Mouse (Mus musculus) kidney, embryonic 16.5 days (tissue): ENCODE measurements at regions not wholly inside any gene's neighbourhood (a gene's known extent, or its start where the extent isn't known, plus 50 kb on each side); places are given as distances from the start of the nearest gene placed in this dataset.

ENCODE experiments used
- ATAC-seq: fragments of 200-750 bp; cut with Nextera tagmentation; 2 replicates; pipeline ENCODE4 v1.8.0; 2017; ENCODE audit warnings: moderate TSS enrichment; ENCODE audit not compliant: low FRiP score, low TSS enrichment
- H3K27ac ChIP-seq: fragments of 300-500 bp; sonication (generic); 2 replicates; pipeline ENCODE4 v1.5.1; 2014; ENCODE audit warnings: low read length
- H3K27me3 ChIP-seq: fragments of 300-500 bp; sonication (generic); 2 replicates; pipeline ENCODE4 v1.6.1; 2014; ENCODE audit warnings: low read length, control low read depth, mixed read lengths; ENCODE audit not compliant: insufficient read depth
- H3K36me3 ChIP-seq: fragments of 300-500 bp; sonication (generic); 2 replicates; pipeline ENCODE4 v1.6.1; 2014; ENCODE audit warnings: low read length, control low read depth, mixed read lengths; ENCODE audit not compliant: insufficient read depth
- H3K4me1 ChIP-seq: fragments of 300-500 bp; sonication (generic); 2 replicates; pipeline ENCODE4 v1.6.1; 2014; ENCODE audit warnings: low read length, control low read depth, mixed read lengths; ENCODE audit not compliant: insufficient read depth
- H3K4me2 ChIP-seq: fragments of 300-500 bp; sonication (generic); replicated peaks from 2 replicates; pipeline ENCODE4 v1.6.1; 2014; ENCODE audit warnings: low read depth, low read length
- H3K4me3 ChIP-seq: fragments of 300-500 bp; sonication (generic); 2 replicates; pipeline ENCODE4 v1.5.1; 2014; ENCODE audit warnings: mild to moderate bottlenecking, low read length
- H3K9ac ChIP-seq: fragments of 300-500 bp; sonication (generic); replicated peaks from 2 replicates; pipeline ENCODE4 v1.6.1; 2014; ENCODE audit warnings: low read length
- H3K9me3 ChIP-seq: fragments of 300-500 bp; sonication (generic); 2 replicates; pipeline ENCODE4 v1.6.1; 2016; ENCODE audit warnings: low read length, control low read depth
- WGBS: fragments of 180-500 bp; shearing (Covaris S2); extraction: QIAGEN DNeasy Blood & Tissue Kit; methylation state at CpG from one replicate; pipeline ENCODE4 v1.1.7; 2014; 5-methylcytosine and 5-hydroxymethylcytosine counted together

DNA sequence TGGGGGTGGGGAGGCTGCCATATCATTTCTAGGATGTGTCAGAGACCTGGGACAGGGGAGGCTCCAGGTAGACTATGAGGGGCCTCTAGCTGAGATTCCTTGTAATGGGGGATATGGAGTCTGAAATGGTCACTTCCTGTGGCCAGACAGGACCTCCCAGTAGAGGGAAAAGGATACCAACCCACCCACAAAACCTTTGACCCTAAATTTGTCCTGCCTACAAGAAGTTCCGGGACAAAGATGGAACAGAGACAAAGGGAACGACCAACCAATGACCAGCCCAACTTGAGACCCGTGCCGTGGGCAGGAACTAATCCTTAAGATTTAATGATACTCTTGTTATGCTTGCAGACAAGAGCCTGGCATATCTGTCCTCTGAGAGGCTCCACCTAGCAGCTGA, 107.0 kb upstream of the Adgrf1 start:
- Histone ChIP-seq H3K4me2 (no peak overlapping the region), H3K4me3 (no peak overlapping the region), H3K27me3 (no peaks in the 10 kb centered on the region), H3K9ac (no peak overlapping the region), H3K4me1 (peaks cover 12% of the 10 kb centered on the region), H3K9me3 (no peaks in the 10 kb centered on the region), H3K36me3 (no peaks in the 10 kb centered on the region), H3K27ac (no peak overlapping the region)
- no peak for ATAC-seq
- WGBS, result 79% methylated on average over 4 of the region's 4 CpGs

DNA sequence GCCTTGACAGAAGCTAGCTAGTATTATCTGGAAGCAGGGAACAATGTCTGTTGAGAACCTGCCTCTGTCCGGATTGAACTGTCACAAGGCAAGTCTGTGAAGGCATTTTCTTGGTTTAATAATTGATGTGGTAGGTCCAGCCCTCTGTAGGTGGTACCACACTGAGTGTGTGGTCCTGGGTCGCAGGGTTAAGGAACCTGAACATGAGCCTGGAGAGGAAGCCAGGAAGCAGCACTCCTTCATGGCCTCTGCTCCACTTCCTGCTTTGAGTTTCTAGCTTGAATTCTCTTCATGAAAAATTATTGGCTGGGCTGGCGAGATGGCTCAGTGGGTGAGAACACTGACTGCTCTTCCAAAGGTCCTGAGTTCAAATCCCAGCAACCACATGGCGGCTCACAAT, 104.0 kb upstream of the Adgrf1 start:
- Histone ChIP-seq H3K4me1 (0 out of 2 replicates have a peak, but pooled peaks cover 2% of the 10 kb centered on the region), H3K4me3 (no peak overlapping the region), H3K4me2 (no peak overlapping the region), H3K9ac (no peak overlapping the region), H3K27ac (no peak overlapping the region), H3K9me3 (no peaks in the 10 kb centered on the region), H3K27me3 (no peaks in the 10 kb centered on the region), H3K36me3 (no peaks in the 10 kb centered on the region)
- ATAC-seq, result peak; percentile 86
- 55% methylated on average over 4 of the region's 4 CpGs for WGBS

DNA sequence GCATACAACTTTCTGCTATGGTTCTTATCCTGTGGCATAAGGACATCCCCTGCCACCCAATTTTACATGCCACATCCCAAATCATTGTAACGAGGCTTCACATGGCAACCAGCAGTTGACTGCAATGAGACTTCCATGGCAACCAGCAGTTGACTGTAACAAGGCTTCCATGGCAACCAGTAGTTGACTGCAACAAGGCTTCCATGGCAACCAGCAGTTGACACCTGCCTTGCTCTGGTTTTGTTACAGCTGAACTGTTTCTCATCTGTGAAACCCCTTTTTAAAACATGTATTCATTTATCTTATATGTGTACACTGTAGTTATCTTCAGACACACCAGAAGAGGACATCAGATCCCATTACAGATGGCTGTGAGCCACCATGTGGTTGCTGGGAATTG, 100.7 kb upstream of the Adgrf1 start:
- Histone ChIP-seq H3K36me3 (no peaks in the 10 kb centered on the region), H3K4me3 (no peak overlapping the region), H3K27me3 (no peaks in the 10 kb centered on the region), H3K9me3 (no peaks in the 10 kb centered on the region), H3K9ac (no peak overlapping the region), H3K27ac (no peak overlapping the region), H3K4me2 (no peak overlapping the region), H3K4me1 (peaks cover 7% of the 10 kb centered on the region; the same call in 1 of the 2 replicates)
- 90% methylated on average over 1 of the region's 1 CpGs for WGBS
- no peak for ATAC-seq

DNA sequence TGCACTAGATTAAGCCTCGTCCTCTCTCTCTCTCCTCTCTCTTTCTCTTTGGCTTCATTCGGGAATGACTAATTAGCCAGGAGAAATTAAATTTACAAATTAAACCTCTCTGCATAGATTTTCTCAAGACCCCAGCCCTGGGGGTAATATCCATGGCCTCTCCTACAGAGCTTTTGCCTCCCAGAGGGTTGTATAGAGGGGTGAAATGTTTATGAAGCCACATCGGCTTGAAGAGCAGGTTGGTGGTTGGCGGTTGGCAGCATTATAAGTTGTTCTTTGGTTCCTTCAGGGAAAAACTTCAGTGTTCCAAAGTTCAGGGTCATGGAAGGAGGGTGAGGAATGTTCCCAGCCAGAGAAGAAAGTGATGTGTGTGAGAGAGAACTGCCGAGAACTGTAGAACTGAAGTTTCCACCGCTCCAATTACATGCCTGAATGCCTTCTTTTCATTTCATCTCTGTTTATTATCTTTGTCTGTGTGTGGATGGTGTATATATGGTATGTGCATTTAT, 97.4 kb upstream of the Adgrf1 start:
- Histone ChIP-seq H3K27ac (no peak overlapping the region), H3K36me3 (no peaks in the 10 kb centered on the region), H3K9ac (no peak overlapping the region), H3K27me3 (no peaks in the 10 kb centered on the region), H3K9me3 (no peaks in the 10 kb centered on the region), H3K4me3 (no peak overlapping the region), H3K4me2 (no peak overlapping the region), H3K4me1 (peaks cover 9% of the 10 kb centered on the region; the same call in 1 of the 2 replicates)
- no peak for ATAC-seq
- 54% methylated on average over 6 of the region's 6 CpGs for WGBS

DNA sequence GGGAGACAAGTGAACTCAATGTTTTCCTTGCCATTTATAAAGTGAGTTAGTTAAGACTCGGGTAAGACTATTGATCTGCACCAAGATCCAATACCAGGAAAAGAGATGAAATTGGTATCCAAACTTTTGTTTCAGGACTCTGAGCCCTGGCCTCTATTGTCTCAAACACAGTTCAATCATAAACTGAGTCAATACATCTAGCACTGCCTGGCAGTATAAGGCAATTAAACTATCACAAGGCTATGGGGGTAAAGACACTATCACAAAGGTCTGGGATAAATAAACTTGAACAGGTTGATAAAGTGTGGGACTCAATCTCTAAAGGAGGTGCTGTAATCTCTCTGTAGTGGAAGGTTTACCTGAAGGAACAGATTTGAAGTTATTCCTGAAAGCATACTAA, 95.3 kb upstream of the Adgrf1 start:
- no peak overlapping the region for H3K27ac ChIP-seq
- no peaks in the 10 kb centered on the region for H3K36me3 ChIP-seq
- 83% methylated on average over 1 of the region's 1 CpGs for WGBS
- no peak overlapping the region for H3K9ac ChIP-seq
- no peak overlapping the region for H3K4me3 ChIP-seq
- H3K9me3 ChIP-seq, result no peaks in the 10 kb centered on the region
- no peak for ATAC-seq
- H3K27me3 ChIP-seq, result no peaks in the 10 kb centered on the region
- peaks cover 9% of the 10 kb centered on the region; the same call in 1 of the 2 replicates for H3K4me1 ChIP-seq
- H3K4me2 ChIP-seq, result no peak overlapping the region

DNA sequence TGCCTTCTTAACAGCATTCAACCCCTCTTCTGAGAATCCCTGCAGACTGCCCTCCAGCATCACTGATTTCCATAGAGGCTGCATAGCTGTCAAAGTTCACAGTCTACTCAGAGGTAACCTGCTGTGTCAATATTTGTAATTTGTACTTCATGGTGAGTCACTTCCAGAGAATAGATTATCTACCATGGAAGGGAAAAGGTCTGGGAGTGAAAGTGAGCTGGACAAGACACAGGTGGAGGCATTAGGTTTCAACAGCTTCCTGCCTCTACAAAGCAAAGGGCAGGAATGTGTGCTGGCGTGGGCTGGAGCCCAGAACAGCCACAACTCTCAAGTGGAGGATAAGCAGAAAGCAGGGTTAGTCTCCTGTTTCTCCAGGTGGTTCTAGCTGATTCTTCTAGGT, 92.9 kb upstream of the Adgrf1 start:
- H3K4me3 ChIP-seq, result no peak overlapping the region
- H3K9ac ChIP-seq, result no peak overlapping the region
- WGBS, result 24% methylated on average over 1 of the region's 1 CpGs
- H3K27me3 ChIP-seq, result no peaks in the 10 kb centered on the region
- no peaks in the 10 kb centered on the region for H3K36me3 ChIP-seq
- no peaks in the 10 kb centered on the region for H3K9me3 ChIP-seq
- H3K4me1 ChIP-seq, result peaks cover 9% of the 10 kb centered on the region; the same call in 1 of the 2 replicates
- H3K27ac ChIP-seq, result no peak overlapping the region
- ATAC-seq, result no peak
- H3K4me2 ChIP-seq, result no peak overlapping the region

DNA sequence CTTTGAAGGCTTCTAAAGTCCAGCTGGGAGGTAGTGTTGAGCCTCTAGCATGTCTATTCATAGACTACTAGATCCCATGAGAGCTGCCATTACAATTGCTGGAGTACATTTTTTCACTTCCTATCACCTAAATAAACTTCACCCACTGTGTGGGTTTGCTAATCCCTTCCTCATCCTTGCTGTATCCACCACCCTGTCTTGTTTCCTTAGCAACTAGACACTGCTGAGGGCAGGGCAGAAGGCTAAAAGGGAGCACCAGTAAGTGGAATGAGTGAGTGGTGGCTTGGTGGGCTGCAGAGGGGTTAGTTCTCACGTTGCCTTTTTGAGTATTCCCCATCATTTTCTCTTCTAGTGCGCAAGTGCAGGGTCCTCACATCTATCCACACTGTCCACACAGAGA, 80.1 kb upstream of the Adgrf1 start:
- Histone ChIP-seq H3K9ac (no peak overlapping the region), H3K27me3 (no peaks in the 10 kb centered on the region), H3K4me3 (no peak overlapping the region), H3K36me3 (no peaks in the 10 kb centered on the region), H3K4me2 (no peak overlapping the region), H3K9me3 (no peaks in the 10 kb centered on the region), H3K27ac (no peak overlapping the region), H3K4me1 (no peaks in the 10 kb centered on the region)
- no peak for ATAC-seq
- 76% methylated on average over 2 of the region's 2 CpGs for WGBS

DNA sequence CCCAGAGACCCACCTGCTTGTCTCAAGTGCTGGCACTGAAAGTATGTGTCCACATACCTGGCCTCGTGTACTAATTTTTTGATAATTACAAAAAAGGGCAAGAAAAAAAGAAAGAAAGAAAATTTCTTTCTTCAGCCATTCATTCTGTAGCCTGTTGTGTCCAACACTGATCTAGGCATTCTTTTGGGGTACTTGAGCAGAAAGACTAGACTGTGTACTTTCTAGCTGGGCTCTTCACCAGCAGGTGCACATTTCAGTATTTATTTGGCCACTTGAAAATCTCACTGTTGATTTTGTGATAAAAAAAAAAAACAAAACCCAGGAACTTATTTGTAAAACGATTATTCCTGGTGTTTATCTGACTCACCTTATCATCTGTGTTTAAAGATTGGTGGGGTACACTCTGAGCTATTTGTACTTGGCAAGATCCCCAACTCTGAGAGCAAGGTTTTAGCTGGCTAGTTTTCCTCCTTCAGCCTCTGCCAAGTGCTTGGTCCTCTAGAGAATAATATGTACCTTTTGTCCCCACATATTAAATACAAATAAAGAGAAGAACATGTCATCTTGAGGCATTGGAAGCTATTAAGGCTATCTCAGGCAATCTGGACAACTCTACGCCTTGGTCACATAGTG, 79.2 kb upstream of the Adgrf1 start:
- no peaks in the 10 kb centered on the region for H3K27me3 ChIP-seq
- no peak overlapping the region for H3K27ac ChIP-seq
- WGBS, result 83% methylated on average over 3 of the region's 3 CpGs
- H3K4me1 ChIP-seq, result no peaks in the 10 kb centered on the region
- no peak for ATAC-seq
- H3K9ac ChIP-seq, result no peak overlapping the region
- H3K4me3 ChIP-seq, result no peak overlapping the region
- H3K9me3 ChIP-seq, result no peaks in the 10 kb centered on the region
- H3K36me3 ChIP-seq, result no peaks in the 10 kb centered on the region
- no peak overlapping the region for H3K4me2 ChIP-seq

DNA sequence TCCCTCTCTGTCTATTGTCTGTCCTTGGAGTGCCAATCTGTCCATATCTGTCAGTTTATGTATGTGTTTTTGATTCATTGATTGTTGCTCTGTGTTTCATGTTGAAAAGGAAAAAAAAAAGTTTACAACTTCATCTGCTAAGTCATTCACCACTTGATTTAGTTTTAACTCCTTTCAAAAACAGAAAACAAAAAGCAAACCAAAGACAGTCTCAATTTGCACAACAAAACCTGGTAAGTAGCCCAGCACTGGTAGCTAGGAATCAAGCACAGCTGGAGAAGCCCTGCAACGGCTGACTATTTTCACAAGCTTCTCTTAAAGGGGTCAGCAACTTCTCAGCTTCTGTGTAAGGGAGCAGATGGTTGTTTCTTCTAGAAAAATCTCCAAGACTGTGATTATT, 72.9 kb upstream of the Adgrf1 start:
- no peak for ATAC-seq
- no peaks in the 10 kb centered on the region for H3K36me3 ChIP-seq
- H3K9me3 ChIP-seq, result peaks cover 5% of the 10 kb centered on the region; the same call in 1 of the 2 replicates
- H3K4me3 ChIP-seq, result no peak overlapping the region
- H3K27me3 ChIP-seq, result no peaks in the 10 kb centered on the region
- 44% methylated on average over 1 of the region's 1 CpGs for WGBS
- no peak overlapping the region for H3K9ac ChIP-seq
- no peaks in the 10 kb centered on the region for H3K4me1 ChIP-seq
- no peak overlapping the region for H3K27ac ChIP-seq
- H3K4me2 ChIP-seq, result no peak overlapping the region

DNA sequence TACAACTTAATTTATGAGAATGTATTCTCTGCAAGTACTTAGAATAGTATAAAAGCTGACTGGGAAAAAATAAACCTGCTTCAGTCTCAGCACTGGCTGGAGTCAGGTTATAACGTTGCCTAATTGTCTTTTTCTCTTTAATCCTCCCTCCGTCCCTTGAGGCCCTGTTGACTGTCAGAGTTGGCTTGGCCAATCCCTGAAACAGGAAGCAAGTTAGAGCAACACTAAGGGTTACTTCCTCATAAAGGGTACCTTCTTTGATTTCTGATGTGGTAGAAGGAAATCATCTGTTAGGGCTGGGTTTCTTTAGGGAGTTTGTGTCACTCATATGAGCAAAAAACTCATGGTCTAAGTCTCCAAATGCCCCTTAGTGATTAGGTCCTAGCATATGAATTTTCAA, 69.3 kb upstream of the Adgrf1 start:
- Histone ChIP-seq H3K4me2 (no peak overlapping the region), H3K4me1 (no peaks in the 10 kb centered on the region), H3K36me3 (no peaks in the 10 kb centered on the region), H3K27ac (no peak overlapping the region), H3K4me3 (no peak overlapping the region), H3K9ac (no peak overlapping the region), H3K27me3 (no peaks in the 10 kb centered on the region), H3K9me3 (peaks cover 5% of the 10 kb centered on the region; the same call in 1 of the 2 replicates)
- no peak for ATAC-seq
- WGBS, result 65% methylated on average over 2 of the region's 2 CpGs
